Mouse (Mus musculus): ENCODE data around the gene Copg2. TPM values are rescaled to one million over a fixed set of nuclear protein-coding genes. Genes with fewer than 3 reads are reported as not detected.
A peak's percentile ranks its signal among the peaks of the same experiment; 100 is the strongest.

Copg2 gene
- polyA plus RNA-seq, 2 experiments: 29.8 to 33.8 TPM

- ATAC-seq (ENCODE audit: low FRiP score, low read depth) (peak; percentile 16; the same call in 1 of the 2 replicates), DNase-seq (ENCODE audit: low spot score) (no peak)
- H3K27ac ChIP-seq (replicated peaks; ENCODE audit: low read depth, low read length): peak overlapping the region; percentile 68
- no peaks in the 10 kb centered on the region for H3K36me3 ChIP-seq (ENCODE audit: control insufficient read depth, insufficient read depth, low read length)
- H3K4me2 ChIP-seq (replicated peaks; ENCODE audit: low read depth, low read length, severe bottlenecking): 0 out of 2 replicates have a peak overlapping the region, but pooled peaks have one; percentile 5
- WGBS: 65% methylated on average over 6 of the region's 6 CpGs
- peaks cover 11% of the 10 kb centered on the region for H3K4me1 ChIP-seq (ENCODE audit: control insufficient read depth, insufficient read depth, low read length)
- no peak for TF ChIP-seq POLR2A (IDR thresholded peaks at IDR 0.05; ENCODE audit: borderline replicate concordance, extremely low read depth, insufficient read depth, insufficient read length)
- no peaks in the 10 kb centered on the region for H3K27me3 ChIP-seq (ENCODE audit: control insufficient read depth, insufficient read depth, low read length)
- H3K4me3 ChIP-seq (replicated peaks; ENCODE audit: low read length): no peak overlapping the region
- H3K9ac ChIP-seq (ENCODE audit: low read depth, low read length, severe bottlenecking): no peak overlapping the region
- no peaks in the 10 kb centered on the region for H3K9me3 ChIP-seq (ENCODE audit: control insufficient read depth, low read length)
Observed at GRCm38 (mm10) chr6:30703476-30703875, 193.1 kb downstream of the Copg2 start.

- TF ChIP-seq POLR2A (IDR thresholded peaks at IDR 0.05; ENCODE audit: borderline replicate concordance, extremely low read depth, insufficient read depth, insufficient read length): no peak
- no peaks in the 10 kb centered on the region for H3K27me3 ChIP-seq (ENCODE audit: control insufficient read depth, insufficient read depth, low read length)
- peak overlapping the region; percentile 68 for H3K27ac ChIP-seq (replicated peaks; ENCODE audit: low read depth, low read length)
- H3K4me2 ChIP-seq (replicated peaks; ENCODE audit: low read depth, low read length, severe bottlenecking): no peak overlapping the region
- no peaks in the 10 kb centered on the region for H3K9me3 ChIP-seq (ENCODE audit: control insufficient read depth, low read length)
- H3K9ac ChIP-seq (ENCODE audit: low read depth, low read length, severe bottlenecking): no peak overlapping the region
- peaks cover 14% of the 10 kb centered on the region for H3K4me1 ChIP-seq (ENCODE audit: control insufficient read depth, insufficient read depth, low read length)
- no peak overlapping the region for H3K4me3 ChIP-seq (replicated peaks; ENCODE audit: low read length)
- WGBS: 23% methylated on average over 6 of the region's 6 CpGs
- peak; percentile 51 for ATAC-seq (ENCODE audit: low FRiP score, low read depth)
- peak; percentile 61 for DNase-seq (ENCODE audit: low spot score)
- no peaks in the 10 kb centered on the region for H3K36me3 ChIP-seq (ENCODE audit: control insufficient read depth, insufficient read depth, low read length)
Observed at GRCm38 (mm10) chr6:30702881-30703280, 193.7 kb downstream of the Copg2 start.

GRCm38 (mm10) chr6:30700182-30700581 lies 196.4 kb downstream of the Copg2 start:
- no peak overlapping the region for H3K9ac ChIP-seq (ENCODE audit: low read depth, low read length, severe bottlenecking)
- peak overlapping the region; percentile 41 for H3K27ac ChIP-seq (replicated peaks; ENCODE audit: low read depth, low read length)
- no peak overlapping the region for H3K4me3 ChIP-seq (replicated peaks; ENCODE audit: low read length)
- peak; percentile 48 for DNase-seq (ENCODE audit: low spot score)
- H3K27me3 ChIP-seq (ENCODE audit: control insufficient read depth, insufficient read depth, low read length): no peaks in the 10 kb centered on the region
- H3K36me3 ChIP-seq (ENCODE audit: control insufficient read depth, insufficient read depth, low read length): no peaks in the 10 kb centered on the region
- no peak for ATAC-seq (ENCODE audit: low FRiP score, low read depth)
- no peak overlapping the region for H3K4me2 ChIP-seq (replicated peaks; ENCODE audit: low read depth, low read length, severe bottlenecking)
- H3K9me3 ChIP-seq (ENCODE audit: control insufficient read depth, low read length): no peaks in the 10 kb centered on the region
- no peak for TF ChIP-seq POLR2A (IDR thresholded peaks at IDR 0.05; ENCODE audit: borderline replicate concordance, extremely low read depth, insufficient read depth, insufficient read length)
- peaks cover 16% of the 10 kb centered on the region for H3K4me1 ChIP-seq (ENCODE audit: control insufficient read depth, insufficient read depth, low read length)
- 37% methylated on average over 6 of the region's 6 CpGs for WGBS

- H3K9ac ChIP-seq (ENCODE audit: low read depth, low read length, severe bottlenecking): no peak overlapping the region
- no peak overlapping the region for H3K4me3 ChIP-seq (replicated peaks; ENCODE audit: low read length)
- no peaks in the 10 kb centered on the region for H3K9me3 ChIP-seq (ENCODE audit: control insufficient read depth, low read length)
- peak overlapping the region; percentile 46; the same call in 1 of the 2 replicates for H3K27ac ChIP-seq (replicated peaks; ENCODE audit: low read depth, low read length)
- peak; percentile 70 for DNase-seq (ENCODE audit: low spot score)
- no peak for TF ChIP-seq POLR2A (IDR thresholded peaks at IDR 0.05; ENCODE audit: borderline replicate concordance, extremely low read depth, insufficient read depth, insufficient read length)
- ATAC-seq (ENCODE audit: low FRiP score, low read depth): no peak
- 84% methylated on average over 4 of the region's 4 CpGs for WGBS
- H3K36me3 ChIP-seq (ENCODE audit: control insufficient read depth, insufficient read depth, low read length): no peaks in the 10 kb centered on the region
- H3K4me1 ChIP-seq (ENCODE audit: control insufficient read depth, insufficient read depth, low read length): peaks cover 19% of the 10 kb centered on the region
- no peaks in the 10 kb centered on the region for H3K27me3 ChIP-seq (ENCODE audit: control insufficient read depth, insufficient read depth, low read length)
- H3K4me2 ChIP-seq (replicated peaks; ENCODE audit: low read depth, low read length, severe bottlenecking): no peak overlapping the region
Observed at GRCm38 (mm10) chr6:30698036-30698435, 198.6 kb downstream of the Copg2 start.

MicroRNAs encoded within 50 kb of the gene (microRNA counts, 519-probe panel; counts per million panel counts)
- microRNA mmu-miR-335-3p (3,326 counts per million, percentile 64 among the panel's probes with 10 or more counts), microRNA mmu-miR-335-5p (5,098 counts per million, percentile 96 among the panel's probes with 10 or more counts)

Small RNA genes lying within 50 kb of the gene (microRNA-seq; reads per million reads assigned to microRNA genes)
- 84,018 reads per million, percentile 100 among the genes with 10 or more reads in this experiment for gene Mir335

Other genes starting within 250 kb of the Copg2 start
- gene Cep41, start 203.0 kb downstream of the Copg2 start, polyA plus RNA-seq (2012; rRNA removed): 44.3 and 48.5 TPM in 2 replicates
- 41.1 and 50.9 TPM in 2 replicates for gene Cep41, start 203.0 kb downstream of the Copg2 start, polyA plus RNA-seq (2014; fragmentation: Nextera tagmentation; extraction: Ambion mirVana)
- gene Mest, start 173.2 kb downstream of the Copg2 start, polyA plus RNA-seq (2012; rRNA removed): 3,348 and 4,195 TPM in 2 replicates
- 2,178 and 2,321 TPM in 2 replicates for gene Mest, start 173.2 kb downstream of the Copg2 start, polyA plus RNA-seq (2014; fragmentation: Nextera tagmentation; extraction: Ambion mirVana)
- gene Tsga13, start 18.8 kb upstream of the Copg2 start, polyA plus RNA-seq (2012; rRNA removed): 0.31 and 0.42 TPM in 2 replicates
- gene Tsga13, start 18.8 kb upstream of the Copg2 start, polyA plus RNA-seq (2014; fragmentation: Nextera tagmentation; extraction: Ambion mirVana): 0.25 and 0.28 TPM in 2 replicates
- 7.5 and 9.6 TPM in 2 replicates for gene Klf14, start 62.3 kb upstream of the Copg2 start, polyA plus RNA-seq (2012; rRNA removed)
- gene Klf14, start 62.3 kb upstream of the Copg2 start, polyA plus RNA-seq (2014; fragmentation: Nextera tagmentation; extraction: Ambion mirVana): 11.0 and 12.8 TPM in 2 replicates

Data from limb, embryonic 14.5 days (tissue).